Mouse (Mus musculus): ENCODE results near the gene Rara. TPM values are rescaled to one million over a fixed set of nuclear protein-coding genes. Genes with fewer than 3 reads are reported as not detected.
"Not testable (repeated sequence)": the region's sequence is repeated elsewhere in the genome, so short reads cannot be mapped to it uniquely, and the experiment has no call there.

Rara gene
- total RNA-seq, 2 experiments from 2014 or later: 16.2 to 16.7 TPM

DNA sequence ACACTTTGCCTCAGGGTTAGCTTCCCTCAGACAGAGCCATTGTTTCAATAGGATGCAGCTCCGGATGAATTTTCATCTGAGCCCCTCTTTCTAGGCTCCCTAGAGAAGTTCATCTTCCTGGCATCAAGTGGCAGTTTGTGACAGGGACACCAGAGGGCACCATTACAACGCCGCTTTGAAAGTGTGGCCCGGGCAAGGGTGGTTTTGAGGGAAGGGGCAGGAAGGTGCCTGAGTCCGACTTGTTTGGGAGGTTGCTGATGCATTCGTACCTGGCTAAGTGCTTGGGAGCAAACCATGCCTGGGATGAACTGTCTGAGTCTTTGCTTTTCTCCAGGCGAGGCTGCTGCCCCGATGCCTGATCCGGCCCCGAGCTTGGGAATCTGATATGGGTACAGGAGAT, 5.3 kb upstream of the Rara start:
- DNase-seq (ENCODE audit: low spot score in 2 of 2): not testable (repeated sequence)

DNA sequence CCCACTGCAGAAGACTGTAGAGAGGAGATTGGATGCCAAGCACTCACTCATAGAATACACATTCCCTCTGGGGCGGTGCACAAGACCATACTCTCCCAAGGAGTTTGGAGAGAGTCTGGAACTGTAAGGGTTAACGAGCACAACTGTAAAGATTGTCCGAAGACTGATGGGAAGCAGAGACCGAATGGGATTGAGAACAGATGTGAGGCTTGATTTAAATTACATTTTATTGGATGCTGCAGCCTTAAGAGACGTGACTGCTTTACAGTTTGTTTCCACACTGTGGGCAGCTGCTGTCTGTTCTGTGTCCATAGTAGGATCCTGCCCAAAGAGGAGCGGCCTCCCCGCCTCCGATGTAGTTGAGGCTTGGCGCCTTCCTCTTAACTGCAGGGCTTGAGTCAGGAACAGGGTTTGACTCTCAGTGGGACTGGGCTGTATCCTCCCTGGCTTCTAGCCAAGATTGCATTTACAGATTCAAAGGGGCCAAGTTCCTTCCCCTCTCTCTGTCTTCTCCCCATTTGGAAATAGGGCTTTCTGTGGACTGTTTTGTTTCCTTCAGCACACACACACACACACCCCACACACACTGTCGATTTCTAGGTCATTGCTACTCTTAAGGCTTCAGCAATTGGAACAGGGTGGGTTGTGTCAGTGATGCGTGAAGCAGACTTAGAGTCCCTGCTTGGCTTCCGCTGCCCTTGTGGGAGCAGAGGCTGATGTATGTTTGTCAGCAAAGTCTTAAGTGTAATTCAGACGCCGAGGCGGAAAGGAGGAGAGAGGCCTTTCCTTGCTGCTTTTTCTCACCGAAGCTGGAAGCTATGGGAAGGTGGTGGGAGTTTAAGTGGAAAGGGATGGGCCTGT, 4.5 kb upstream of the Rara start:
- DNase-seq (ENCODE audit: low spot score in 2 of 2): not testable (repeated sequence)

DNA sequence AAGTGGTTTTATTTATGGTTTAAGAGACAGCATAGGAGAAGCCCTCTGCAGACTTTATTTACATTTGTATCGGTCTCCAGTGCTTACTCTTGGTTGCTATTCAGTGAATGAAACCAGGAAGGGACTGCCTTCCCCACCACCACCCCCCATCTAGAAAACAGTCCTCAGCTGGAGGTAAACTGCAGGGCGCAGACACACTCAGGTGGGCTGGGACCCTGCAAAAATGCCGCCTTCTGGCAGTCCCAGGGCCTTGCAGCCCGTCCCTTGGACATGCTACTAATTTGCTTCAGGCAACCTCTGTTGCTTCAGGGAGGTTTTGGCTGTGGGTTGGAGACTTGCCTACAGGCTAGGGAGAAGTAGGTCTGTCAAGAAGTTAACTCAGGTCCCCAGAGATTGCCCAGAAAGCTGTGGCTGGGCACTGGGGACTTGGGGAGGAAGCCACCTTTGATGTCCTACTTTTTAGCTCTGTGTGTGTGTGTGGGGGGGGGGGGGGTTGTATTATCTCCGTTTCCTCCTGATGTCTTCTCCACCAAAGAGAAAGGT, 2.9 kb upstream of the Rara start:
- no peak for DNase-seq (ENCODE audit: low spot score in 2 of 2)

GRCm38 (mm10) chr11:98925265-98925721, 2.3 kb upstream of the Rara start:
- DNase-seq (ENCODE audit: low spot score in 2 of 2): no peak

GRCm38 (mm10) chr11:98925868-98926311, 1.7 kb upstream of the Rara start:
- no peak for DNase-seq (ENCODE audit: low spot score in 2 of 2)

GRCm38 (mm10) chr11:98926553-98926952, 1.1 kb upstream of the Rara start:
- DNase-seq (ENCODE audit: low spot score in 2 of 2): no peak

DNA sequence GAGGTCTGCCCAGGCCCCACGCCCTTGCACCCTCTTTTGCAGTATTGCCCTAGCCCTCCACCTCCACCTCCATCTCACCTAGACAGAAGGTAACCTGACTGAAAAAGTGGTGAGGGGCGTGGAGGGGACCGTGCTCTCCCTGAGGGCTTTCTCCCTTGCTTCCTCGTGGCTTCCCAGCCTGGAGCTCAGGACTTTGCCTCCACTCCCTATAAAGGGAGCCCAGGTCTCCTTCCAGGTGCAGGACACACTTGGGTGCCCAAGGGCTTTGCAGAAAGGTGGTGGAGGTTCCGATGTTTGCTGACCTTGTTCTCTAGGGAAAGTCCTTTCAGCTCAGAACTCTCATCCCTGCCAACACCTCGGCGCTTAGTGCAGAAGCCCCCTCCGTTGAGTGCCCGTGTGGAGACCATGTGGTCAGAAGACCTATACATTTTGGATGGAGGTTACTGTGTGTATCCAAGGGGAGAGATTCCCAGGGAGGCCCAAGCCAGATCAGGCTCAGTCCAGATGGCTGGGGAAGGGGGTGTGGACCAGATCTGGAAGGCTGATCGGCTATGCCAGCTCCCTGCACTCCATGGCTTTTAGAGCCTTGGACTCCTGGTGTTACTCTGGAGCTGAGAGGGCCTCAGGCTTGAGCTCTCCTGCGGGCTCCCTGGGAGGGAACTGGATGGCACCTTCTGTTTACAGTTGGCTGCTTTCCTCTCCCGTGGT, 722 bp downstream of the Rara start:
- DNase-seq (ENCODE audit: low spot score in 2 of 2): no peak

DNA sequence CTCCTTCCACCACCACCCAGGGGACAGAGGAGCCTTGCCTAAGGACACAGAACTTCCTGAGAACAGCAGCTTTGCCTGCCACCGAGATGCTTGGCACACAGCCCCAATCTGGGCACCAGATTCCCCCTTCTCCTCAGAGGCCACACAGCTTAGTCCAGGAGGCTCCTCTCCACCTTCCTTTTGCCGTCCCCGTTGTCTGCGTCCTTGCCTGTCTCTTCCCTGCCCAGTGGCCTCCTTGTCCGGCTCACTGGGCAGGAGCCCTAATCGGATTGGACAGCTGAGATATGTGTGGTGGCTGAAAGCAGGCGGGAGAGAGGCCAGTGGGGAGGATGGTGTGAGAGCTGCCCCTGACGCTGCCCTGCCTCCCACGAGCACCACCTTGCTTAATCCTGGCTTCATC, 1.9 kb downstream of the Rara start:
- DNase-seq (ENCODE audit: low spot score in 2 of 2): peak in 1 of 2 experiments; percentile 34

DNA sequence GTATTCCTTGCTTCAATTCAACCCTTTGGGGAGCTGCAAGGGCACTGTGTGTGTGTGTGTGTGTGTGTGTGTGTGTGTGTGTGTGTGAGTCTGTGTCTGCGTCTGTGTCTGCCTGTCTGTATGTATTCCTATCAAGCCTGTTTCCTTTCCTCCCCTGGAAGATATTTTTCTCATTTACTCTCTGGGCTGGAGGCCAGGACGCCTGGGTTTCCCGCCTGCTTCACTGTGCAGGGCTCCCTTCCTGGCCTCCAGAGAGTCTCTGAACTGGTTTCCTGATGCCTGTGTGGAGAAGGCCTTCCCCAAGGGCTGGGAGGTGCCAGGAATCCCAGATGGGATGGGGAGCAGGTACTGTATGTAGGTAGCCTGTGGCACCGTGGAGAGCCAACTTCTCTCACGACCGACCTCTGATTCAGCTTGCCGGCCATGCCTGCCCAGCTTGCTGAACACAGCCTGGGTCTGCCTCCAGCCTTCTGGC, 2.5 kb downstream of the Rara start:
- peak in 1 of 2 experiments; percentile 24 for DNase-seq (ENCODE audit: low spot score in 2 of 2)

- peak in 1 of 2 experiments; percentile 9 for DNase-seq (ENCODE audit: low spot score in 2 of 2)
These were observed 3.3 kb downstream of the Rara start for GRCm38 (mm10) chr11:98930773-98931512.

- no peak for DNase-seq (ENCODE audit: low spot score in 2 of 2)
These were observed 4.1 kb downstream of the Rara start for GRCm38 (mm10) chr11:98931513-98932292.

DNA sequence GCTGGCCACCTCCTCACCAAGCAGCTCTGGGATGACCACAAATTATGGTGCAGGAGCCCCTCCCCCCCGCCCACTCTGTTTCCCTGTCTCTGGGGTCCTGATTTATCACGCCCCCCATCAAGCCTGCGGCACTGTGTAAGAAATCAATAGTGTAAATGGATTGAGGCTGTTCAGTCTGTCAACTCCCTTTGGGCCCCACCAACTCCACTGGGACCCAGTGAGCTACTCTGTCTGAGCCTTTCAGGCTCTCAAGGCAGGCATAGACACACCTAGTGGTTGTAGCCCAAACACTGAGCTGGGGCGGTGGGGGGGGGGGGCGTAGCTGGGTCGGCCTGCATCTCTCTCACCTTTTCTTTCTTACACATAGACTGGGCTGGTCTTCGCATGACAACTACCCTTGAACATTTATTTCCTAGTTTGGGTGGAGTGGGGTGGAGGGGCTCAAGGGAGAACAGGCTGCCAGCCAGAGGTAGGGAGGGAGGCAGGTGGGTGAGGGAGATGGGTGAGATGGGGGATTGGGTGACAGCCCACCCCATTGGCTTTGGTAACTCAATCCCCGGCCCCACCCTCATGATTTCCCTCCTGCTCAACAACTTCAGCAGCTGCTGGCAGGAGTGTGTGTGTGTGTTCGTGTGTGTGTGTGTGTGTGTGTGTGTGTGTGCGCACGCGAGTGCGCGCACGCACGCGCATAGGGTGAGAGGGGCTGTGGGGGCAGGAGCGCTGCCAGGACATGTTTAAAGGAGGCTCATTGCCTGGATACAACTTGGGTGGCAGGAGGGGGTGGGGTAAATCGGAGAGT, 4.9 kb downstream of the Rara start:
- DNase-seq (ENCODE audit: low spot score in 2 of 2): peak in 1 of 2 experiments; percentile 29

GRCm38 (mm10) chr11:98933151-98933550, 5.5 kb downstream of the Rara start:
- peak; percentile 80 to 91 for DNase-seq (ENCODE audit: low spot score in 2 of 2)

DNA sequence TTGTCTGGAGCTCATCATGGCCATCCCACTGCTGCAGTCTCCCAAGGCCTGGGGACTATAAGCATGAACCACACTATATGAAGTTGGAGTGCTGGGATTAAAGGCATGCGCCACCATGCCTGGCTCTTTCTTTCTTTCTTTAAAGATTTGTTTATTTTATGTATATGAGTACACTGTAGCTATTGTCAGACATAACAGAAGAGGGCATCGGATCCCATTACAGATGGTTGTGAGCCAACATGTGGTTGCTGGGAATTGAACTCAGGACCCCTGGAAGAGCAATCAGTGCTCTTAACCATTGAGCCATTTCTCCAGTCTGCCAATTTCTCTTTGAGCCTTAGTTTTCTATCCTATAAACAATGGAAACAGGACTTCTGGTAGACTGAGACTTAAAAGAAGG, 6.2 kb downstream of the Rara start:
- DNase-seq (ENCODE audit: low spot score in 2 of 2): not testable (repeated sequence)

DNA sequence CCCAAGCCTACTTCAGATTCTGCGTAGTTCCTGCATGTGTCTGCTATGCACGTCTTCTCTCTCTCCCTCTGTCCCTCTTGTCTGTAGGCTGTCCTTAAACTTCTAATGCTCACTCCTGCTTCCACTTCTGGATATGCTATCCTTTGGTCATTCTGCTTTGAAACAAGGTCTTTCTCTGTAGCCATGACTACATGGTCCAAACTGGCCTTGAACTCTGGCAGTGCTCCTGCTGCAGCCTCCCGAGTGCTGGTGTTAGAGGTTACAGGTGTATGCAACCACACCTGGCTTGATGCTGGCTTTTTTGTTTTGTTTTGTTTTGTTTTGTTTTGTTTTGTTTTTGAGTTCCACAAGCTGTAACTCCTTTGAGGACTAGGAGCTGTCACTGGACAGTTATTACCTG, 6.7 kb downstream of the Rara start:
- DNase-seq (ENCODE audit: low spot score in 2 of 2): peak; percentile 4 to 15

DNA sequence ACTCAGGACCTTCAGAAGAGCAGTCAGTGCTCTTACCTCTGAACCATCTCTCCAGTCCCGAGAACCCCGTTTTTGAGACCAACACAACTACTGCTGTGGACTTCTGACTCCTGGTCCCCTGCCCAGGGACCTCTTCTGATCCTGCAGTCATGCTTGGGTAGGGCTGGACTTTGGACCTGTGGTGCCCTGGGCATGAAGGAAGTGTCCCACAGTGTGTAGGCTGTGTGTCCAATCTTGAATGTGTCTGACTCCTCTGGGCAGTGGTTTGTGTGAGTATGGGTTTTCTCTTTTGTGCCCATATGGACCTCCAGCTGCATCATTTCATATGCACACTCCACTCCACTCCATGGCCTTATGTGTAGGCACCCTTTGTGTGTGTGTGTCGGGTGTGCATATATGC, 7.5 kb downstream of the Rara start:
- peak; percentile 4 to 26 for DNase-seq (ENCODE audit: low spot score in 2 of 2)

DNA sequence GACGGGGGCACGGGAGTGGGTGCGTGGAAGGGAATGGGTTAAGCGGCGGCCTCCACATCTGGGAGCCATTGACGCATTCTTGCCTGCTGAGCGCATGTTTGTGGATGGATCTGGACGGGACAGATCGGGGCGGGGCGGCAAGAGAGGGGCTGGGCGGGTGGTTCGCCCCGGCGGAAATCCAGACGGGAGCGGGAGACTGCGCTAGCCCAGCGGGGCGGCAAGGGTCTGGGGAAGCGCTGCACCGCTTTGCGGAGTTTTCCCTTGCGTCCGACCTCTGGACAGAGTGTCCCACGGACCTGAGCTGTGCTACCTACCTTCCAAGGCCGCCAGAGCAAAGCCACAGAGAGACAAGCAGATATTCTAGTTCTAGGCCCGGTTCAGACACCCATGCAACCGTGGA, 8.6 kb downstream of the Rara start:
- peak; percentile 70 to 71 for DNase-seq (ENCODE audit: low spot score in 2 of 2)

DNA sequence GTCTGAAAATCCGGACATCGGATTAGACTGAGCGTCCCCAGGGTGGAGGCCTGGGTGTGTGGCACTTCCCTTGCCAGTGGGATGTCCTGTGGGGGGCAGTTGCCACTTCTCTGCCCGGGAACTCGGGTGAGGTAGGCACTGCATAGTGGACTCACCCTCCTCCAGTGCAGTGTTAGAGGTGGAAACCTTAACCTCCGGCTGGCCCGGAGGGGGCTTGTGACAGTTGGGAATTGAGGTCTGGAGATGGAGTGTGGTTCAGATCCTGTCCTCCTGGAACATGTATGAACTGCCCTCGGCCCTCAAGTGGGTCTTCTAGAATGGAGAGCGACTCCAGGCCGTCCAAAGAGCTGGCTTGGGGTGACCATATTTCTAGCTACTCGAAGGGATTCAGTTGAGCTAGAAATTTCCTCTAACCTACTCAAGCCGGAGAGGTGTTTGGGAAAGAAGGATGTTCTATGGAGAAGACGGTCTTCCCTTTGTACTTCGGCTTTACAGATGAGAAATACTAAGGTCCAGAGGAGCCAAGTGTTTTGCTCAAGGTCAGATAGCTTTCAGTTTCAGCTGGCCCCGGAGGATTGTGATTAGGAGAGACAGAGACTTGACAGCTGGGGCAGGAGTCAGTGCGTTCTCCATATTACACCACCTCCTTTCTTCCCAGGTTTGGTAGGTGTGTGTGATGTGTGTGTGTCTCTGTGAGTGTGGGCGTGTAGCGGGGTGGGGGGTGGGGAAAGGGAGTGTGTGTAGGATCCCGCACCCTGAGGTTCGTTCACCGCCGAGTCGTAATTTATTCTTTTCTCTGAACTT, 9.2 kb downstream of the Rara start:
- peak in 1 of 2 experiments; percentile 21 for DNase-seq (ENCODE audit: low spot score in 2 of 2)
